Mouse (Mus musculus) CH12.LX (cell line): ENCODE results near the gene Glp2r. TPM values are rescaled to one million over a fixed set of nuclear protein-coding genes. Genes with fewer than 3 reads are reported as not detected.
A peak's percentile ranks its signal among the peaks of the same experiment; 100 is the strongest.

ENCODE experiments used
- DNase-seq: peaks from one replicate; pipeline ENCODE4 v3.0.0-alpha.2; 2013; ENCODE audit errors: extremely low read depth
- H3K27ac ChIP-seq: 2 replicates; pipeline ENCODE4 v1.5.1; 2012; ENCODE audit warnings: low read depth, mild to moderate bottlenecking, control low read depth, moderate library complexity; ENCODE audit not compliant: insufficient read depth
- H3K27me3 ChIP-seq: replicated peaks from 2 replicates; pipeline ENCODE3; 2012; ENCODE audit warnings: inconsistent platforms
- H3K36me3 ChIP-seq, 2 experiments: replicated peaks in 1 of 2; 2 replicates each; pipeline versions ENCODE3 to v1.6.1; 2012; ENCODE audit warnings: inconsistent platforms in 1 of 2, low read length in 1 of 2, mild to moderate bottlenecking in 1 of 2, mixed read lengths in 1 of 2, moderate library complexity in 1 of 2; ENCODE audit not compliant: control insufficient read depth in 1 of 2, insufficient read depth in 1 of 2
- H3K4me1 ChIP-seq, 2 experiments: 2 replicates each; pipeline ENCODE4 v1.6.1; 2012; ENCODE audit warnings: inconsistent platforms in 1 of 2, moderate library complexity in 1 of 2; ENCODE audit not compliant: insufficient read depth in 2 of 2, control insufficient read depth in 1 of 2
- H3K4me2 ChIP-seq: 2 replicates; pipeline ENCODE4 v1.6.1; 2012; ENCODE audit warnings: low read depth, mild to moderate bottlenecking, control low read depth; ENCODE audit not compliant: poor library complexity, insufficient read depth, severe bottlenecking
- H3K4me3 ChIP-seq, 3 experiments: fragments of 150-350 bp in 1 of 3; sonication (generic) in 1 of 3; replicated peaks in 1 of 3; 2 replicates each; pipeline versions ENCODE3 to v1.5.1; 2011 to 2012; ENCODE audit warnings: low read depth in 2 of 3, low read length in 2 of 3, mild to moderate bottlenecking in 2 of 3, moderate library complexity in 2 of 3, control low read depth in 1 of 3, improper control_type of control experiment in 1 of 3, inconsistent platforms in 1 of 3, mixed read lengths in 1 of 3; ENCODE audit not compliant: poor library complexity in 1 of 3
- H3K79me2 ChIP-seq: replicated peaks from 2 replicates; pipeline ENCODE4 v1.6.1; 2012; ENCODE audit warnings: mild to moderate bottlenecking, moderate library complexity; ENCODE audit not compliant: control insufficient read depth, poor library complexity, insufficient read depth, severe bottlenecking; ENCODE audit errors: extremely low read depth
- H3K9ac ChIP-seq: 2 replicates; pipeline ENCODE4 v1.6.1; 2012; ENCODE audit warnings: low read depth, mild to moderate bottlenecking, control low read depth, moderate library complexity; ENCODE audit not compliant: insufficient read depth
- H3K9me3 ChIP-seq: replicated peaks from 2 replicates; pipeline ENCODE3; 2012; ENCODE audit warnings: low read length, inconsistent platforms, mixed read lengths
- BHLHE40 ChIP-seq: IDR thresholded peaks from 2 replicates; pipeline ENCODE4 v1.6.1; 2011; ENCODE audit warnings: mild to moderate bottlenecking, low read depth, low read length, improper control_type of control experiment
- CHD1 ChIP-seq: IDR thresholded peaks from 2 replicates; pipeline ENCODE4 v1.6.1; 2012; ENCODE audit warnings: low read depth, low read length, improper control_type of control experiment, inconsistent platforms
- CHD2 ChIP-seq: IDR thresholded peaks from 2 replicates; pipeline ENCODE4 v1.6.1; 2011; ENCODE audit warnings: low read length, improper control_type of control experiment
- CTCF ChIP-seq, 2 experiments: IDR thresholded peaks in 1 of 2; conservative IDR thresholded peaks in 1 of 2; 2 replicates each; pipeline ENCODE4 v1.5.1; 2011 to 2012; ENCODE audit warnings: low read depth in 2 of 2, low read length in 2 of 2, improper control_type of control experiment in 1 of 2, inconsistent platforms in 1 of 2, mild to moderate bottlenecking in 1 of 2, moderate library complexity in 1 of 2
- EP300 ChIP-seq: IDR thresholded peaks from 2 replicates; pipeline ENCODE4 v1.6.1; 2011; ENCODE audit warnings: low read length, improper control_type of control experiment
- HCFC1 ChIP-seq: IDR thresholded peaks from 2 replicates; pipeline ENCODE4 v1.6.1; 2012; ENCODE audit warnings: low read depth, mild to moderate bottlenecking, inconsistent platforms, low read length, improper control_type of control experiment
- IRF4 ChIP-seq: IDR thresholded peaks from 2 replicates; pipeline ENCODE4 v1.6.1; 2014; ENCODE audit warnings: low read depth, mild to moderate bottlenecking, inconsistent platforms, low read length, improper control_type of control experiment
- JUN ChIP-seq: IDR thresholded peaks from 2 replicates; pipeline ENCODE4 v1.6.1; 2011; ENCODE audit warnings: low read depth, mild to moderate bottlenecking, low read length, improper control_type of control experiment, moderate library complexity; ENCODE audit not compliant: insufficient read depth
- JUND ChIP-seq: conservative IDR thresholded peaks from 2 replicates; pipeline ENCODE4 v1.6.1; 2011; ENCODE audit warnings: low read depth, low read length, improper control_type of control experiment
- KAT2A ChIP-seq: IDR thresholded peaks from 2 replicates; pipeline ENCODE4 v1.6.1; 2012; ENCODE audit warnings: low read length, improper control_type of control experiment, inconsistent platforms; ENCODE audit not compliant: insufficient replicate concordance
- MAFK ChIP-seq: IDR thresholded peaks from 2 replicates; pipeline ENCODE4 v1.6.1; 2011; ENCODE audit warnings: low read length, improper control_type of control experiment; ENCODE audit not compliant: insufficient replicate concordance
- MXI1 ChIP-seq: IDR thresholded peaks from 2 replicates; pipeline ENCODE4 v1.6.1; 2011; ENCODE audit warnings: mild to moderate bottlenecking, low read depth, low read length, improper control_type of control experiment
- MYC ChIP-seq: IDR thresholded peaks from 2 replicates; pipeline ENCODE4 v1.6.1; 2011; ENCODE audit warnings: low read depth, mild to moderate bottlenecking, improper control_type of control experiment, low read length
- NELFE ChIP-seq: IDR thresholded peaks from 2 replicates; pipeline ENCODE4 v1.6.1; 2011; ENCODE audit warnings: low read depth, low read length, improper control_type of control experiment
- NRF1 ChIP-seq: IDR thresholded peaks from 2 replicates; pipeline ENCODE4 v1.6.1; 2014; ENCODE audit warnings: low read depth, mild to moderate bottlenecking, inconsistent platforms, low read length, improper control_type of control experiment, moderate library complexity
- POLR2A ChIP-seq: IDR thresholded peaks from 2 replicates; pipeline ENCODE4 v1.6.1; 2011; ENCODE audit warnings: low read depth, mild to moderate bottlenecking, improper control_type of control experiment, low read length
- POLR2AphosphoS2 ChIP-seq: IDR thresholded peaks from 2 replicates; pipeline ENCODE4 v1.6.1; 2011; ENCODE audit warnings: low read depth, low read length, improper control_type of control experiment
- RAD21 ChIP-seq: IDR thresholded peaks from 2 replicates; pipeline ENCODE4 v1.6.1; 2011; ENCODE audit warnings: low read depth, mild to moderate bottlenecking, low read length, improper control_type of control experiment, moderate library complexity
- RCOR1 ChIP-seq: conservative IDR thresholded peaks from 2 replicates; pipeline ENCODE4 v1.6.1; 2012; ENCODE audit warnings: low read depth, mild to moderate bottlenecking, inconsistent platforms, low read length, improper control_type of control experiment
- SIN3A ChIP-seq: IDR thresholded peaks from 2 replicates; pipeline ENCODE4 v1.6.1; 2012; ENCODE audit warnings: low read length, improper control_type of control experiment, inconsistent platforms
- TBP ChIP-seq: conservative IDR thresholded peaks from 2 replicates; pipeline ENCODE4 v1.6.1; 2011; ENCODE audit warnings: low read depth, low read length, improper control_type of control experiment
- USF1 ChIP-seq: IDR thresholded peaks from 2 replicates; pipeline ENCODE4 v1.6.1; 2014; ENCODE audit warnings: low read depth, mild to moderate bottlenecking, inconsistent platforms, low read length, improper control_type of control experiment
- USF2 ChIP-seq: conservative IDR thresholded peaks from 2 replicates; pipeline ENCODE4 v1.6.1; 2011; ENCODE audit warnings: low read depth, low read length, improper control_type of control experiment
- ZC3H11A ChIP-seq: IDR thresholded peaks from 2 replicates; pipeline ENCODE4 v1.6.1; 2012; ENCODE audit warnings: low read depth, mild to moderate bottlenecking, inconsistent platforms, low read length, improper control_type of control experiment
- ZKSCAN1 ChIP-seq: IDR thresholded peaks from 2 replicates; pipeline ENCODE4 v1.6.1; 2012; ENCODE audit warnings: low read depth, inconsistent platforms, low read length, improper control_type of control experiment, borderline replicate concordance
- ZNF384 ChIP-seq: IDR thresholded peaks from 2 replicates; pipeline ENCODE4 v1.6.1; 2012; ENCODE audit warnings: low read depth, low read length, improper control_type of control experiment, inconsistent platforms
- dilution Hi-C: fragments of 300-500 bp; cut with MboI; formaldehyde crosslinking; loops from 2 replicates; pipeline ENCODE4 v1.14.3; 2020; ENCODE audit warnings: low sequenced_read_pairs; ENCODE audit not compliant: extremely low pct_unique_long_range_greater_than_20kb, extremely low pct_ligation_motif_present
- in situ Hi-C: fragments of 300-500 bp; cut with MboI; formaldehyde crosslinking; loops from 3 replicates; pipeline ENCODE4 v1.14.3; 2019; ENCODE audit warnings: low sequenced_read_pairs, low pct_ligation_motif_present, low pct_unique_long_range_greater_than_20kb, mixed read lengths
- polyA plus RNA-seq: library from polyadenylated mRNA; unstranded; fragments of >175 nt; gene quantifications from 2 replicates; pipeline ENCODE4 v1.2.1, GENCODE M21; 2012; ENCODE audit warnings: low read depth; ENCODE audit not compliant: insufficient read length
- total RNA-seq, 2 experiments: library from RNA; depleted of rRNA; stranded (reverse); fragments of 300-350 nt in 1 of 2; fragments of >200 nt in 1 of 2; gene quantifications; 2 replicates each; pipeline ENCODE4 v1.2.3; 2012 to 2014

Gene Glp2r
- total and polyA plus RNA-seq, 3 experiments: 0.04 to 0.09 (median 0.07) TPM

DNA sequence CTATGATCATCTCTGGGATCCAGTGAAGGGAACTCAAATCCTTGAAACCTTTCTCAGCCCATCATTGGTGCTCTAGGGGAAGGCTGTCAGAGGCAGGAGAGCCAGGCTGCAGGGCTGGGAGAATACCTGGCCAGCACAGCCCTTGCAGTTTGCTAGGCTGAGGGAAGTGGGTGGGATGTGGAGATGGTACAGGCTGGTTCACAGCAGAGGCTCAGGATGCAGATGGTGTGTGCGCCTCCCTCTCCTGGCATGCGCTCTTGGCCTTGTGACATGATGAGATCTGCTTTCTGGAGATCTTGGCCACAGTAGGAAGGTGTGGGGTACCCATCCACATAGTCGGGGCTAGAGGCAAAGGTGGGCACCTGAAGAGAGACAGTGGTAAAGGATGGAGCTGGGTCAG lies 106.7 kb downstream of the Glp2r start:
- no peak for TF ChIP-seq SIN3A
- TF ChIP-seq ZC3H11A: no peak
- no peak for TF ChIP-seq HCFC1
- no peak for TF ChIP-seq USF2
- no peak for TF ChIP-seq ZNF384
- no peak for TF ChIP-seq EP300
- no peak for TF ChIP-seq NRF1
- TF ChIP-seq TBP: no peak
- no peak for TF ChIP-seq KAT2A
- TF ChIP-seq POLR2AphosphoS2: no peak
- TF ChIP-seq ZKSCAN1: no peak
- H3K27me3 ChIP-seq: no peaks in the 10 kb centered on the region
- peaks cover 4 to 88% of the 10 kb centered on the region in 2 experiments for H3K36me3 ChIP-seq
- no peak overlapping the region for H3K9ac ChIP-seq
- H3K4me2 ChIP-seq: no peak overlapping the region
- dilution Hi-C loops (no loop called here), in situ Hi-C loops (no loop called here)
- peaks cover 0 to 2% of the 10 kb centered on the region in 2 experiments; a peak in 1 of 4 replicates for H3K4me1 ChIP-seq
- no peaks in the 10 kb centered on the region for H3K9me3 ChIP-seq
- H3K79me2 ChIP-seq: no peaks in the 10 kb centered on the region
- no peak for DNase-seq
- no peak overlapping the region for H3K4me3 ChIP-seq
- no peak overlapping the region for H3K27ac ChIP-seq

DNA sequence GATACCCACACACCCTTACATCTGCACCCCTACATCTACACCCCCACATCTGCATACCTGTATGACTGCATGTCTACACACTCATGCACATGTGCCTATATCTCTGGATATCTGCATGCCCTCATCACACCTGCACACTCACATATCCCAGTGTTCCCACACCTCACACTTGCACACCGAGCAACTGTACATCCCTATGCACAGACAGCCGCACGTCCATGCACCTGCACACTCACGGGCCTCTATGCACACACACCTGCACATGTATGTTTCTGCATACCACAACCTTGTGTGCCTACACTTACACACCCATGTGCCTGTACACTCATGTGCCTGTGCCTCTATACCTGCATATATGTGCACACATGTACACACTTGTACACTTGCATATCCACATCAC lies 107.5 kb downstream of the Glp2r start:
- in situ Hi-C loops (no loop called here), dilution Hi-C loops (no loop called here)
- no peaks in the 10 kb centered on the region for H3K27me3 ChIP-seq
- H3K9me3 ChIP-seq: no peaks in the 10 kb centered on the region
- H3K36me3 ChIP-seq: peaks cover 4 to 86% of the 10 kb centered on the region in 2 experiments
- H3K9ac ChIP-seq: no peak overlapping the region
- no peak for DNase-seq
- TF ChIP-seq EP300 (no peak), MAFK (no peak)
- peaks cover 0 to 2% of the 10 kb centered on the region in 2 experiments; a peak in 1 of 4 replicates for H3K4me1 ChIP-seq
- no peak overlapping the region for H3K4me3 ChIP-seq
- H3K79me2 ChIP-seq: no peaks in the 10 kb centered on the region
- H3K4me2 ChIP-seq: no peak overlapping the region
- H3K27ac ChIP-seq: peak overlapping the region; percentile 23; the same call in 1 of the 2 replicates

DNA sequence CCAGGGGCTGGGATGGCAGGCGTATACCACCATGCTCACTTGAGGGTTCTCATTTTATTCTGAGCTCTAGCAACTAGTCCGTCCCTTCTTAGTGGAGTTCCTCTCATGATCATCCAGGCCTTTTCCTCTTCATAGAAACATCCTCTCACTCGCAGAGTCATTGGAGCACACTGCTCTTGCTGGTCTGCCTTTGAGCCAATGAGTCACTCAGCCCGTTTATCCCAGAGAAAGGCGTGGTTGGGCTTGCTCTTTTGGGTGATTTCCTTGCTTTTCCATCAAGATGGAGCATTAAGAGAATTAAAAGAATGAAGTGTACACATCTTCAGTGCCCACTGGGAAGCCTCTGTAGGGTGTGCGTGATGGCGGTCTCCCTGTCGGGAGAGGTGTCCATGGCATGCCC lies 109.5 kb downstream of the Glp2r start:
- H3K27me3 ChIP-seq: no peaks in the 10 kb centered on the region
- H3K4me1 ChIP-seq: peaks cover 13 to 18% of the 10 kb centered on the region in 2 experiments
- peaks cover 4 to 78% of the 10 kb centered on the region in 2 experiments for H3K36me3 ChIP-seq
- in situ Hi-C loops: no loop called here
- DNase-seq: no peak
- no peaks in the 10 kb centered on the region for H3K9me3 ChIP-seq
- TF ChIP-seq POLR2AphosphoS2 (no peak), CHD2 (no peak), JUN (no peak), CHD1 (no peak), IRF4 (no peak), NELFE (no peak), POLR2A (no peak), RCOR1 (no peak), MAFK (no peak), ZNF384 (no peak), USF1 (no peak), USF2 (no peak), RAD21 (no peak), MXI1 (no peak), JUND (no peak), MYC (no peak), BHLHE40 (no peak), CTCF (conservative IDR thresholded peaks at IDR 0.05 in 1 of 2, IDR thresholded peaks at IDR 0.05 in 1 of 2; ENCODE audit: low read depth in 2 of 2, low read length in 2 of 2) (no peak)
- TF ChIP-seq, all 38 proteins: peak for 0
- Histone ChIP-seq H3K4me3 (no peak overlapping the region), H3K27ac (no peak overlapping the region), H3K4me2 (no peak overlapping the region), H3K79me2 (no peaks in the 10 kb centered on the region), H3K9ac (no peak overlapping the region)
- dilution Hi-C loops: no loop called here
